Mouse (Mus musculus) cerebellum, adult 11-12 months (tissue): ENCODE results near the gene Arf1.

Experiments
- DNase-seq: peaks from one replicate; pipeline ENCODE4 v3.0.0; 2022

Gene Arf1

GRCm38 (mm10) chr11:59185490-59185889 is 42.6 kb downstream of the Arf1 start:
- no peak for DNase-seq

GRCm38 (mm10) chr11:59183821-59184220 is 44.2 kb downstream of the Arf1 start:
- no peak for DNase-seq

- DNase-seq = no peak
These were observed 45.2 kb downstream of the Arf1 start, which contains the start of gene Gjc2 for GRCm38 (mm10) chr11:59182864-59183331. Gene Gjc2 (minus strand): TSS chr11:59183213.

- DNase-seq = no peak
These were observed 51.1 kb downstream of the Arf1 start for GRCm38 (mm10) chr11:59176921-59177320.

GRCm38 (mm10) chr11:59176475-59176874 is 51.6 kb downstream of the Arf1 start:
- no peak for DNase-seq

GRCm38 (mm10) chr11:59174189-59174838 is 53.8 kb downstream of the Arf1 start:
- DNase-seq = no peak

GRCm38 (mm10) chr11:59170549-59170948 is 57.5 kb downstream of the Arf1 start:
- DNase-seq = no peak

- DNase-seq = no peak
These were observed 58.3 kb downstream of the Arf1 start for GRCm38 (mm10) chr11:59169807-59170206.

GRCm38 (mm10) chr11:59165616-59166241 is 62.3 kb downstream of the Arf1 start:
- DNase-seq = no peak

- peak; percentile 56 for DNase-seq
These were observed 63.7 kb downstream of the Arf1 start for GRCm38 (mm10) chr11:59164384-59164783.

GRCm38 (mm10) chr11:59163255-59164236 is 64.5 kb downstream of the Arf1 start, which contains the start of gene Iba57:
Gene Iba57 (minus strand): TSS chr11:59163739.
- DNase-seq = peak; percentile 100

- no peak for DNase-seq
These were observed 65.4 kb downstream of the Arf1 start for GRCm38 (mm10) chr11:59162443-59163254.
